Mouse (Mus musculus) urinary bladder, adult 18-20 months (tissue): ENCODE results near the gene 2510002D24Rik.
A peak's percentile ranks its signal among the peaks of the same experiment; 100 is the strongest.
"Not testable (repeated sequence)": the region's sequence is repeated elsewhere in the genome, so short reads cannot be mapped to it uniquely, and the experiment has no call there.

Source experiments
- DNase-seq, 2 experiments: peaks; one replicate each; pipeline ENCODE4 v3.0.0; 2022; ENCODE audit warnings: low spot score in 2 of 2, mixed read lengths in 2 of 2

Gene 2510002D24Rik

GRCm38 (mm10) chr16:18849521-18850190 lies 13.3 kb downstream of the 2510002D24Rik start:
- DNase-seq, result not testable (repeated sequence)

- DNase-seq, result no peak
Measured at GRCm38 (mm10) chr16:18858551-18858950, 22.2 kb downstream of the 2510002D24Rik start.

GRCm38 (mm10) chr16:18860186-18860585 lies 23.8 kb downstream of the 2510002D24Rik start:
- DNase-seq, result no peak

- not testable (repeated sequence) for DNase-seq
Measured at GRCm38 (mm10) chr16:18870495-18870894, 34.1 kb downstream of the 2510002D24Rik start.

- no peak for DNase-seq
Measured at GRCm38 (mm10) chr16:18876091-18876441, 39.7 kb downstream of the 2510002D24Rik start.

- DNase-seq, result peak; percentile 94 to 96
Measured at GRCm38 (mm10) chr16:18876442-18877308, 40.3 kb downstream of the 2510002D24Rik start, which contains the start of the genes Mrpl40 and Hira. Gene Mrpl40 (minus strand): TSS chr16:18876862. Gene Hira (plus strand): TSS chr16:18877037.

GRCm38 (mm10) chr16:18877386-18878090 lies 41.2 kb downstream of the 2510002D24Rik start:
- DNase-seq, result peak in 1 of 2 experiments; percentile 11

- no peak for DNase-seq
Measured at GRCm38 (mm10) chr16:18878091-18878720, 41.8 kb downstream of the 2510002D24Rik start.

- DNase-seq, result no peak
Measured at GRCm38 (mm10) chr16:18884044-18884443, 47.7 kb downstream of the 2510002D24Rik start.
